Mouse (Mus musculus) right cerebral cortex, postnatal 10 days (tissue): Measurements from ENCODE around the gene Nhp2.
A peak's percentile ranks its signal among the peaks of the same experiment; 100 is the strongest.
"Not testable (repeated sequence)": the region's sequence is repeated elsewhere in the genome, so short reads cannot be mapped to it uniquely, and the experiment has no call there.

Experiments used
- DNase-seq, 2 experiments: peaks; one replicate each; pipeline ENCODE4 v3.0.0; 2021; ENCODE audit warnings: low spot score in 2 of 2

Nhp2 gene

DNA sequence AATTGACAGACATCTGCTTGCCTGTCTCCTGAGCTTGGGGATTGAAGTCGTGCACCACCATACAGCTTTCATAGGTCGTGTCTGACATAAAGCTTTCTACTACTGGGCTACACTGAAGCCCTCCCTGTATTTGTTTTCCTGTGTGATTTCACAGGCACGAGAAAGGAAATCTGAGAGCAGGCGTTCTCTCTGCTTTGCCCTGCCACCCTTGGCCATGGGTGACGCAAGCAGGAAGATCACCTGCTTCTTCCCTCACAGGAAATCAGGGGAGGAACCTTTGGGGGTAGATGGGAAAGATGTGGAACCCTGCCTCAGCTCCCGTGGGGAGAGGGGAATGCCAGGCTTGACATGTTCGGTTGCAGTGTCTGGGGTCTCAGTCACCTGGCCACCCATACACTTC lies 38.8 kb downstream of the Nhp2 start:
- DNase-seq, result no peak

DNA sequence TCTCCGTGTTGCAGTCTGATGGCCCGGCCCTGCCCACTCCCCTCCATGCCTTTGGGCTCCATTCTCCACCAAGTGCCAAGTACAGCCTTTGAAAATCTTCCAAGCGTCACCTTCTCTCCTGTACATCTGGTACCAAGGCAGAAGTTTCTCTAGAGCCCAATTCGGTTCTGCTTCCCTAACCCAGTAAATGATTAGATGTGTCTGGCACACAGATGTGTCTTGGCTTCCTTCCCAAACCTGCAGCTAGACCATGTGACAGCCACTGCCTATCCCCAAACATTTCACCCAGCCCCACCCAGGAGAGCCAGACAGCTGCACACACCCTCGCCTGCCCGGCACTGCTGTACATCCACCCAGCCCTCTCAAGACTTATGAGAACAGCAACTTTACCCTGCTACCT lies 39.2 kb downstream of the Nhp2 start:
- no peak for DNase-seq

DNA sequence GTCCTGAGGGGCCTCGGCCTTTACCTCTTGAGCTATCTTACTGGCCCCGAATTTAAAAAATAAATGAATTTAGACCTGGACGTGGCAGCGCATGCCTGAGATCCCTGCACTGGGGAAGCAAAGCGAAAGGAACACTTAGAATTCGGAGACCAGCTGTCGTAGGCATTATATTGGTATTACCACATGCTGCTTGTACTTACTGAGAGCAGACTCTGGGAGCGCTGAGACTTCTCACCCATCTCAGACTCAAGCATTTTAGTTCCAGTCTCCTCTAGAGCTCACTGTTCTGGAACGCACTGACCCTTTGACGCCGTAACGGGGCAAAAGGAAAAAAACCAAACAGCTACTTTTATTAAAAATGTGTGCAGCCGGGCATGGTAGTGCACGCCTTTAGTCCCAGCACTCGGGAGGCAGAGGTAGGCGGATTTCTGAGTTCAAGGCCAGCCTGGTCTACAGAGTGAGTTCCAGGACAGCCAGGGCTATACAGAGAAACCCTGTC lies 42.4 kb downstream of the Nhp2 start:
- DNase-seq, result no peak

DNA sequence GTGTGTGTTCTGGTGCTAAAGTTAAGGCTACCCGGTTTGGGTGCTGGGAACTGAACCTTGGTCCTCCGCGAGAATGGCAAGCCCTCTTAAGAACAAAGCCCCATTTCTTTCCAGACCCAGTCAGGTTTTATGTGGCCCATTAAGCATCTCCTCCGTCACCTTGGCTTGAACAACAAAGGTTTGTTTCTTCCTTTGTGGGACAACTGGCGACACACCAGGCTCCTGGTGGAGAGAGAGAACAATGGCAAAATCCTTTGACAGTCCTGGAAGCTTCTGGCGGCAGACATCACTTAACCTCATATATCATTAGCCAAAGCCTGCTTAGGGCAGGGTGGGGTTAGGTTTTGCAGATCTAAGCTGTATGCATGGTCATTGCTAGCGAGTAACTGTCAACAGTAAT lies 43.1 kb downstream of the Nhp2 start:
- no peak for DNase-seq

DNA sequence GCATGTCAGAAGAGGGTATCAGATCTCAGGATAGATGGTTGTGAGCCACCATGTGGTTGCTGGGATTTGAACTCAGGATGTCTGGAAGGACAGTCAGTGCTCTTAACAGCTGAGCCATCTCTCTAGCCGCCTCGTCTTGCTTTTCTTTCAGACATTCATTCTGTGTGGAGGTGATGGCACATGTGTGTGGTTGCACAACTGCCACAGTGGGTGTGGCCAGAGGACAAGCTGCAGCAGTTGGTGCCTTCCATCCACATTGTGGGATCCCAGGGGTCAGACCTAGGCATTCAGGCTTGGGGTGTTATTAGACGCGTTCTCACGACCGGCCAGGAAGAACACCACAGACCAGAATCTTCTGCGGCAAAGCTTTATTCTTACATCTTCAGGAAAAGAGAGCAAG lies 45.2 kb downstream of the Nhp2 start:
- not testable (repeated sequence) for DNase-seq

DNA sequence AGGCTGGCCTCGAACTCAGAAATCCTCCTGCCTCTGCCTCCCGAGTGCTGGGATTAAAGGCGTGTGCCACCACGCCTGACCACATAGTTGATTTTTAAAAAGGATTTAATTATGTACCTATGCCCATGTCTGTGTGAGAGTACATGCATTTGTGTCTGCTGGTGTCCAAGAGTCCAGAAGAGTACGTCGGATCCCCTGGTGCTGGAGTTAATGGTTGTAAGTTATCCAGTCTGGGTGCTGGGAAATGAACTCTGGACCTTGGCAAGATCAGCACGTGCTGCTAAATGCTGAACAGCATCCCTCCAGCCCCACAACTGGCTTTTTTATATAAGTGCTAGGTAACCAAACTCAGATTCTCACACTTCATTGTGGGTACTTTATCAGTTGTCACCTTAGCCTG lies 51.3 kb downstream of the Nhp2 start:
- no peak for DNase-seq

DNA sequence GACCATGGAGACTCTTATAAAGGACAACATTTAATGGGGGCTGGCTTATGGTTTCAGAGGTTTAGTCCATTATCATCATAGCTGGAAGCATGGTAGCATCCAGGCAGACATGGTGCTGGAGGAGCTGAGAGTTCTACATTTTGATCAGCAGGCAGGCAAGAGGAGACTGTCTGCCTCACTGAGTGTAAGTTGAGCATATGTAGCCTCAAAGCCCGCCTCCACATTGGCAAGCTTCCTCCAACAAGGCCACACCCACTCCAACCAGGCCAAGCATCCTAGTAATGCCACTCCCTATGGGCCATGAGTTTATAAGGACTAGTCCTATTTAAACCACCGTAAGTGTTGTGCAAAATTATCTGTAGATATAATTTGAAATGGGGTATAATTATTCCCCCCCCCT lies 51.8 kb downstream of the Nhp2 start:
- DNase-seq, result no peak

DNA sequence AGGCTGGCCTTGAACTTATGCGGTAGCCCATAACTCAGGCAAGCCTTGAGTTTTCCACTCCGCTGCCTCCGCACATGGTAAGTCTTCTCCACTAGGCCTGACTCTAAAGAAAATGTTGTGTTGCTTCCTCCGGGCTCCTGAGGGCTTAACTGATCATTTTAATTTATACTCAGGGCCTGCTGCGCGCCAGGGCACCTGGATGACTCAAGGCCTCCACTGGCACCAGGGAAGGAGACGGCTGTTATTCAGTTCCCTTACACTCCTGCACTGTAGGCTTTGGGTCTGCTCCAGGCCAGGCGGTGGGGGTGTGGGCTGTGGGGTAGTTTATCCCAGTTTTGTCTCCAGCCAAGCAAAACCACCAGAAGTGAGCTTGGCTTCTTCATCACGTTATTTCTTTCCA lies 53.8 kb downstream of the Nhp2 start:
- DNase-seq, result peak in 1 of 2 experiments; percentile 10
